Mouse (Mus musculus): ENCODE data around the gene Btn2a2.
"Not testable (repeated sequence)": the region's sequence is repeated elsewhere in the genome, so short reads cannot be mapped to it uniquely, and the experiment has no call there.

DNA sequence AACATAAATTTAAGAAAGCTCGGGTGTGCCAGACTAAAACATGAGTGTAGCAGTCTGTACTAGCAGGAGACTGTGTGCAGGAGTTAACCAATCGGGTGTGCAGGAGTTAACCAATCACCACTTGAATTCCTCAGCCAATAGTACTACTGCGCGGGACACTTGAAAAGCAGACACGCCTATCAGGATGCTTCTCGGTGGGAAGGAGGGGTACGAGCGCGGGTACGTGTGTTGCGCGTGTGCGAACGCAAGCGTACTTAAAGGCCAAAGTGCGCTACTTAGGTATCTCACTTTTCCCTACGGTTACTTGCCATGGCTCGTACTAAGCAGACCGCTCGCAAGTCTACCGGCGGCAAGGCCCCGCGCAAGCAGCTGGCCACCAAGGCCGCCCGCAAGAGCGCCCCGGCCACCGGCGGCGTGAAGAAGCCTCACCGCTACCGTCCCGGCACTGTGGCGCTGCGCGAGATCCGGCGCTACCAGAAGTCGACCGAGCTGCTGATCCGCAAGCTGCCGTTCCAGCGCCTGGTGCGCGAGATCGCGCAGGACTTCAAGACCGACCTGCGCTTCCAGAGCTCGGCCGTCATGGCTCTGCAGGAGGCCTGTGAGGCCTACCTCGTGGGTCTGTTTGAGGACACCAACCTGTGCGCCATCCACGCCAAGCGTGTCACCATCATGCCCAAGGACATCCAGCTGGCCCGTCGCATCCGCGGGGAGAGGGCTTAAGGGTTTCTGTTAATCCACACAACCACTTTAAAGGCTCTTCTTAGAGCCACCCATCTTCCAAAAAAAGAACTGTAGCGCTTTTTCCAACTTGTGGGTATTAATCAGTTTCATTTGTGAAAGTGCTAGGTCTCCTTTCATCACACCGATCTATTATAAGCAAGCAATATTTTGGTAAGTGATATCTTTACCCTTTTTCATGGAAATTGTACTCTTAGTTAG is 46.7 kb upstream of the Btn2a2 start, which contains the start of gene Hist1h3g:
- TF ChIP-seq CTCF (conservative IDR thresholded peaks at IDR 0.05; ENCODE audit: low read length); POU5F1 (IDR thresholded peaks at IDR 0.05; ENCODE audit: borderline replicate concordance, low read length); NANOG (IDR thresholded peaks at IDR 0.05; ENCODE audit: borderline replicate concordance, low read length): not testable (repeated sequence)

Data from E14TG2a.4 (cell line).